Mouse (Mus musculus): ENCODE measurements around the gene Phlda2.

GRCm38 (mm10) chr7:143506271-143506670 lies 3.3 kb upstream of the Phlda2 start:
- TF ChIP-seq CTCF (conservative IDR thresholded peaks at IDR 0.05; ENCODE audit: low read length) (no peak), POU5F1 (IDR thresholded peaks at IDR 0.05; ENCODE audit: borderline replicate concordance, low read length) (no peak), NANOG (IDR thresholded peaks at IDR 0.05; ENCODE audit: borderline replicate concordance, low read length) (no peak)

Data from E14TG2a.4 (cell line).